Mouse (Mus musculus) bone marrow macrophage, adult 2 months (primary cell): Measurements from ENCODE around the gene Aldh2.

Source experiments
- CTCF ChIP-seq: IDR thresholded peaks from 2 replicates; pipeline ENCODE4 v1.5.1; 2012; ENCODE audit warnings: low read depth, mild to moderate bottlenecking, low read length, moderate library complexity
- POLR2A ChIP-seq: IDR thresholded peaks from 2 replicates; pipeline ENCODE4 v1.6.1; 2012; ENCODE audit warnings: mild to moderate bottlenecking, low read depth, low read length, borderline replicate concordance

DNA sequence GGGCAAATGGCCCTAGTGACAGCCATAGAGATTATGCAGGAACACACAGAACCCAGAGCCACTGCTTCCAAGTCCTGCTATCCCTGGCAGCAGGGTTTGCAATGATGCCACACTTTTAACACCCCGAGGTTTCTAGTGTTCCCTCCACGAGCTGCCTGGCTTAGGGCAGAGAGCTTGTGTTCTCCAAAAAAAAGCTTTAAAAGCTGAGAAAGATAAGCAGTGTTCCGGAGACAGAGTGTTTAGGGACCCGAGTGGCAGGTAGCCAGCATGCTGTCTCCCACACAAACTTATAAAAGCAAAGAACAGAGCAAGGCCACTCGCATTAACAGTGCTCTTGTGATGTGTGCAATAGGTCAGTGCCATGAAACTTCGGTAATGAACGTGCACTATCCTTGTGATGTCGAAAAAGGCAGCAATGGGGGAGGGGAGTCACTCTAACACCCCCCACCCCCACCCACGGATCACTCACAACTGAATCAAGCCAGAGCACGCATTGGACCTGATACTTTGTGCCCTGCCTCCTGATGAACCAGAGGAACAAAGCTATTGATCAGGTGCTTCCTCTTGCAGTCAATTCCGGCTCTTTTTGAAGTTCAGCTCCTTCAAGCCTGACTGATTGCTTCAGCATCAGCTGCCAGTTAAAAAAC lies 2.1 kb downstream of the Aldh2 start:
- no peak for TF ChIP-seq POLR2A
- TF ChIP-seq CTCF, result no peak
